Mouse (Mus musculus) layer of hippocampus, adult 9-10 months (tissue): ENCODE measurements around the gene Slc19a1.

Experiments used
- DNase-seq: peaks from one replicate; pipeline ENCODE4 v3.0.0; 2022; ENCODE audit warnings: low spot score

The Slc19a1 gene

GRCm38 (mm10) chr10:77097006-77097889 is 65.2 kb downstream of the Slc19a1 start:
- DNase-seq = no peak

- no peak for DNase-seq
These were observed 65.8 kb downstream of the Slc19a1 start for GRCm38 (mm10) chr10:77097890-77098200.

- DNase-seq = no peak
These were observed 66.6 kb downstream of the Slc19a1 start for GRCm38 (mm10) chr10:77098619-77099018.

- no peak for DNase-seq
These were observed 67.7 kb downstream of the Slc19a1 start for GRCm38 (mm10) chr10:77099777-77100176.

GRCm38 (mm10) chr10:77103689-77104088 is 71.6 kb downstream of the Slc19a1 start:
- no peak for DNase-seq

GRCm38 (mm10) chr10:77104327-77104726 is 72.3 kb downstream of the Slc19a1 start:
- DNase-seq = no peak

- no peak for DNase-seq
These were observed 76.1 kb downstream of the Slc19a1 start for GRCm38 (mm10) chr10:77108106-77108505.

GRCm38 (mm10) chr10:77110010-77110409 is 78.0 kb downstream of the Slc19a1 start:
- DNase-seq = no peak
